Mouse (Mus musculus): Measurements from ENCODE around the gene Arhgef28. TPM values are rescaled to one million over a fixed set of nuclear protein-coding genes. Genes with fewer than 3 reads are reported as not detected.
"Not testable (repeated sequence)": the region's sequence is repeated elsewhere in the genome, so short reads cannot be mapped to it uniquely, and the experiment has no call there.

Arhgef28 gene
- polyA plus RNA-seq, 1 experiment from 2014 or later = 27.0 TPM

DNA sequence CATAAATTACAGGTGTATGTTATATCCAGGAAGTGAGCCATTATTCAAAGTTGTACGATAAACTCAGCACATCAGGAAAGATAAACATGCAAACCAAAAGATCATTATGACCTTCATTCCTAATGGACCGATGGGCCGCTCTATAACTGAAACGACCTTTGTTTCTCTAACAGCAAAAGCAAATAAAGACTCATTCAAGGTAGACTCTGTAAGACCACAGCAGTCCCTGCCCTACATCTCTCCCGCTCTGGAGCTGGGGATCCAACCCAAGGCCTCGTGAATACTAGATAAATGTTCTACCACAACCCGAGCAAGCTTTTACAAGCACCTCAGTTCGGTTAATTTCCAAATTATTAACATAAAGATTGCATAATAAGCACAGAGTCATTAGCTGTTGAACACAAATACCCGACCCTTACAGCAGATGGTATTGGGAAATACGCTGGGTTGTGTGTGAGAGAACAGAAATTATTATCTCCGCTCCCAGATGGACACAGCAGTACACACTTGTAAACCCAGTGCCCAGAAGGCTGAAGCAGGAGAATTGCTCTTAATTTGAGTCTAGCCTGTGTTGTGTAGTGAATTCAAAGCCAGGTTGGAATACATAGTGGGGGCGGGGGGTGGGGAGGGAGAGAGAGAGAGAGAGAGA is 113.8 kb downstream of the Arhgef28 start:
- ATAC-seq (replicated peaks) = no peak
- no peak overlapping the region for H3K4me2 ChIP-seq
- WGBS = 92% methylated on average over 12 of the region's 12 CpGs
- H3K4me3 ChIP-seq = no peak overlapping the region
- H3K9me3 ChIP-seq = no peaks in the 10 kb centered on the region
- no peaks in the 10 kb centered on the region for H3K36me3 ChIP-seq (replicated peaks)
- no peaks in the 10 kb centered on the region for H3K27me3 ChIP-seq (replicated peaks)
- H3K9ac ChIP-seq = no peak overlapping the region
- H3K4me1 ChIP-seq = peaks cover 9% of the 10 kb centered on the region; the same call in 1 of the 2 replicates
- H3K27ac ChIP-seq = no peak overlapping the region

DNA sequence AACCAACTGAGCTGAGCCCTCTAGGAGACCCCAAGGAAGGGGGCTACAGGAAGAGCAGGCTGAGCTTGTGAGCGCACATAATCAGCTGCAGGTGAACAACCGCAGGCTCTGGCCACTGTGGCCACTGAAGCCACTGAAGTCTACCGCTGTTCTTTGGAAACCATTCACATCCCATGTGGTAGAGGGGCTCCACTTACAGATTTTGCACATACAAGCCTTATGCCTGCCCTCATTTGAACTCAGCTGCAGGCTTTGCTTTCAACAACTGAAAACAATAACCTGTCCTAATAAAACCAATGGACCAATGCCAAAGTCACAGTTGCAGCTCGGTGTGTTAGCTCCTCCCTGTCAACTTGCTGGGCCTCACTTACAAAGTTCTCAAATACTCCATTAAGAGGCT is 126.6 kb downstream of the Arhgef28 start:
- no peaks in the 10 kb centered on the region for H3K27me3 ChIP-seq (replicated peaks)
- no peaks in the 10 kb centered on the region for H3K36me3 ChIP-seq (replicated peaks)
- ATAC-seq (replicated peaks) = no peak
- WGBS = 81% methylated on average over 4 of the region's 4 CpGs
- H3K9ac ChIP-seq = no peak overlapping the region
- H3K4me1 ChIP-seq = no peaks in the 10 kb centered on the region
- H3K4me3 ChIP-seq = no peak overlapping the region
- no peak overlapping the region for H3K4me2 ChIP-seq
- H3K27ac ChIP-seq = no peak overlapping the region
- no peaks in the 10 kb centered on the region for H3K9me3 ChIP-seq

DNA sequence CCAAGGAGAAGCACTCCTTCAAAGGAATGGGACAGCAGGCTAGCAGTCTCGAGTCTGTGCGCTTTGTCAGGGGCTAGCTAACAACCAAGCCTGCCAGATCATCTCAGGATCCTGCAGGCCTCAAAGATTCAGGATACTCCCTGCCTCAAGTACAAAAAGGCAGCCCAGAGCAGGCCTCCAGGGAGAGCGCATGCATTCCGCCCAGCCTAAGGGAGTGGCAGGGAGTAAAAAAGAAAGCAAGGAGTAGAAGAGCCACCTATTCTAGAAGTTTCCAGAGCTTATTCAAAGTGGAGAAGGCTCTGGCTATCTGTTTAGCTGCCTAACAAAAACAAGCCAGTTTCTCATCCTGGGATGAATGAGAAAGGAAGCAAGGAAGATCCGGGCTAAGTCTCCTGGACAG is 128.0 kb downstream of the Arhgef28 start:
- Histone ChIP-seq H3K9ac (no peak overlapping the region), H3K4me3 (no peak overlapping the region), H3K36me3 (replicated peaks) (no peaks in the 10 kb centered on the region), H3K4me1 (no peaks in the 10 kb centered on the region), H3K4me2 (no peak overlapping the region), H3K27ac (no peak overlapping the region), H3K9me3 (no peaks in the 10 kb centered on the region), H3K27me3 (replicated peaks) (no peaks in the 10 kb centered on the region)
- no peak for ATAC-seq (replicated peaks)
- 83% methylated on average over 5 of the region's 5 CpGs for WGBS

DNA sequence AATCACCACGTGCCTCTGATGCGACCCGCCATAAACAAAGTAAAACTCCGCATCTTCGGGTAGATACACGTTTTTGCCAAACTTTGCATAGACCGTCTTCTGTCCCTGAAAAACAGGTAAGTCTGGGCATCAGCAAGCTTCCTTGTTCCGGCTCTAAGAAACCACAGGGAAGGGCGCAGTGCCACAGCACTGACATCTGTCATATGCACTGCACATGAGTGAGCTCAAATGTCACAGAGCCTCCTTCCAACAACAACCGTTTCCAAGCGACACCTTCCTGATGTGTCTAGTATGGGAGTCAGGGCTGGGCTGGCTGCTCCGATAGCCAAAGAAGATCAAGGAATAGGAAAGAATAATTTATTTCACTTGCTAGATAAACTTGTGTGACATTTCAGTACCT is 129.0 kb downstream of the Arhgef28 start:
- WGBS = 94% methylated on average over 12 of the region's 12 CpGs

DNA sequence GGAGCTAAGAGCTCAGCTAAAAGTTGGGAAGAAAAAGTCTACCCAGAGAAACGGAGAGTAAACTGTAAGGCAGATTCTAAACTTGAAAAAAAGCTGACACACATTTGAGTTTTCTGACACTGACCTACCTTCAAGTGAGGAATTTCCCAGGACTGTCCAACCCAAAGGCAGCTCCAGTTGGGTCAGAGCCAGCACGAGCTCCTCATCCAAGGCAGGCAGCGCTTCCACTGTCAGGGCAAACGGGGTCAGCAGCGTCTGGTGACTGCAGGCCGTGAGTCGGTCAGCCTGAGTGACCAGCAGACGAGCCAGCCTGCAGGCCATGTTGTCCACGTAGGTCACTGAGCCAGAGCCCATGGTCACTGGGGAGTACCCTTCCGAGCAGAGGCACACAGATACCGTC is 131.4 kb downstream of the Arhgef28 start:
- H3K27me3 ChIP-seq (replicated peaks) = no peaks in the 10 kb centered on the region
- H3K4me1 ChIP-seq = no peaks in the 10 kb centered on the region
- no peak overlapping the region for H3K4me2 ChIP-seq
- no peak overlapping the region for H3K9ac ChIP-seq
- H3K9me3 ChIP-seq = no peaks in the 10 kb centered on the region
- no peaks in the 10 kb centered on the region for H3K36me3 ChIP-seq (replicated peaks)
- ATAC-seq (replicated peaks) = no peak
- H3K4me3 ChIP-seq = no peak overlapping the region
- H3K27ac ChIP-seq = no peak overlapping the region
- WGBS = 62% methylated on average over 11 of the region's 11 CpGs

More for the DNA sequence above, 129.0 kb downstream of the Arhgef28 start:
- Histone ChIP-seq H3K4me3 (no peak overlapping the region), H3K27me3 (replicated peaks) (no peaks in the 10 kb centered on the region), H3K4me2 (no peak overlapping the region), H3K4me1 (no peaks in the 10 kb centered on the region), H3K27ac (no peak overlapping the region), H3K9ac (no peak overlapping the region), H3K36me3 (replicated peaks) (no peaks in the 10 kb centered on the region), H3K9me3 (no peaks in the 10 kb centered on the region)
- no peak for ATAC-seq (replicated peaks)

DNA sequence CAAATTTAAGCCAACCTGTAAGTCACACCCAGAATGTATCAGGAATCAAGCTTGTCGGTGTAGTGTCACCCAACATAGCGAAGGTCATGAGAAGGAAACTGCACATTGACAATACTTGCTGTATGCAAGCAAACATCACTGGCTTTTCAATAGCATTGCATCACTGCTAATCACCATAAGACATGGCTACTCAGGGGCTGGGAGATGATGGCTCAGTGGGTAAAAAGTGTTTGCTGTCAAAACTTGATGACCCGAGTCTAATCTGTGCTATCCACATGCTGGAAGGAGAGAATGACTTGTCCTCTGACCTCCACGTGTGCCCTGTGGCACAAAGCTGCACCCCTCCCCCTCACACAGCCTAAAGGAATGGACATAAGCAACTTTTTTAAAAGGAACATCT is 133.0 kb downstream of the Arhgef28 start:
- Histone ChIP-seq H3K27ac (no peak overlapping the region), H3K9ac (no peak overlapping the region), H3K27me3 (replicated peaks) (no peaks in the 10 kb centered on the region), H3K4me3 (no peak overlapping the region), H3K4me1 (no peaks in the 10 kb centered on the region), H3K9me3 (no peaks in the 10 kb centered on the region), H3K4me2 (no peak overlapping the region), H3K36me3 (replicated peaks) (no peaks in the 10 kb centered on the region)
- WGBS = 63% methylated on average over 4 of the region's 4 CpGs
- ATAC-seq (replicated peaks) = no peak

DNA sequence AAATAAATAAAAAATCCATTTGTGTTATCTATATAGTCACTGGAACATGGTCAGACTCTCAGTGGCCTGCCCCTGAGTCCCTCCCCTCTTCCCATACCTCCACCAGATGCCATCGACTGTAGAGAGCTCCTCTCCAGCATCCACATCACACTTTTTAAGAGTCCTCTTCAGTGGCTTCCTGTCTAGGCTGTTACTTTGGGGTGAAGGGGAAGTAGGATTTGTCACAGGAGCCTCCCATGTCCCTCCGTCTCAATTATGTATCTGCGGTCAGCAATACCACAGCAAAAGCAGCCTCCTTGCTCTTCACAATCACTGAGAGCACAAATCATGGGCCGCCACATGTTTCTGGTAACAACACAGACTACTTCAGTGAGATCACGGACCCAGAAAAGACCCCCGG is 135.8 kb downstream of the Arhgef28 start:
- 89% methylated on average over 6 of the region's 6 CpGs for WGBS

DNA sequence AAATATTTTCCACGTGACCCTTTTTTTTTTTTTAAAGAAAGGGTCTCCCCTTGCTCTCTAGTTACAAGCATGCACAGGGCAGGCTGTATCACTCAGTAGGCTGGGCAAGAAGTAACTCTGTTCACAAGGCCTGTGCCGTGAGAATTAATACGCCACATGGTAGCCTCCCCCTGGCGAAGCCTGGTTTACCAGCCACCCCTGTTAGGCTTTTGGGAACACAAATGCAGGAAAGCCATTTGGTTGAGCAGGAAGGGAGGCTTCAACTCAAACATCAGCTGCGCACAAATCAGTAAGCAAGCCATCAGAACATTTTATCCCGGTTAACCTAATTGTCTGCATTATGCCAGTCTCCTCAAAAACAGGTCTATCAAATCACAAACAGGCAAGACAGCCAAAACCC is 136.6 kb downstream of the Arhgef28 start:
- Histone ChIP-seq H3K9ac (no peak overlapping the region), H3K36me3 (replicated peaks) (no peaks in the 10 kb centered on the region), H3K4me3 (no peak overlapping the region), H3K27me3 (replicated peaks) (no peaks in the 10 kb centered on the region), H3K9me3 (no peaks in the 10 kb centered on the region), H3K27ac (no peak overlapping the region), H3K4me1 (no peaks in the 10 kb centered on the region), H3K4me2 (no peak overlapping the region)
- 92% methylated on average over 6 of the region's 6 CpGs for WGBS
- ATAC-seq (replicated peaks) = no peak

More for the DNA sequence above, 135.8 kb downstream of the Arhgef28 start:
- Histone ChIP-seq H3K27me3 (replicated peaks) (no peaks in the 10 kb centered on the region), H3K9me3 (no peaks in the 10 kb centered on the region), H3K4me3 (no peak overlapping the region), H3K4me2 (no peak overlapping the region), H3K27ac (no peak overlapping the region), H3K4me1 (no peaks in the 10 kb centered on the region), H3K9ac (no peak overlapping the region), H3K36me3 (replicated peaks) (no peaks in the 10 kb centered on the region)
- no peak for ATAC-seq (replicated peaks)

DNA sequence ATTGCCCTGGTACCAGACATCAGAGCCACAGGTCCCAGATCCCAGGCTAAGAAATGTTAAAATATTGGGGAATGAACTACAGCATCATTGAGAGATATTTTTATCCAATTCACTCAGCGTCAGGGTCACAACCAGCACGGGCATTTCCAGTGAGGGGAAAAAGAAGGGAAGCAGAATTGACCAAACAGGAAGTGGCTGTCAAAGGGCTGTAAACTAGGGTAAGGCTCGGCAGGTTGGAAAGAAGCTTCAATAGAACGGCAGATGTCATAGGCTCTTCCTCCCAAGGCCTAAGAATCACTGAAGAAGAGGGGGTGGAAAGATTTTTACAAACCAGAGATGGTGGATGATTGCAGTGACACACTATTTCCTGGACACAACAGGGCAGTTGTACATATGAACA is 143.4 kb downstream of the Arhgef28 start:
- H3K9ac ChIP-seq = no peak overlapping the region
- no peak for ATAC-seq (replicated peaks)
- H3K27me3 ChIP-seq (replicated peaks) = no peaks in the 10 kb centered on the region
- no peak overlapping the region for H3K27ac ChIP-seq
- no peaks in the 10 kb centered on the region for H3K36me3 ChIP-seq (replicated peaks)
- no peaks in the 10 kb centered on the region for H3K9me3 ChIP-seq
- 80% methylated on average over 4 of the region's 4 CpGs for WGBS
- H3K4me2 ChIP-seq = no peak overlapping the region
- no peaks in the 10 kb centered on the region for H3K4me1 ChIP-seq
- H3K4me3 ChIP-seq = no peak overlapping the region

DNA sequence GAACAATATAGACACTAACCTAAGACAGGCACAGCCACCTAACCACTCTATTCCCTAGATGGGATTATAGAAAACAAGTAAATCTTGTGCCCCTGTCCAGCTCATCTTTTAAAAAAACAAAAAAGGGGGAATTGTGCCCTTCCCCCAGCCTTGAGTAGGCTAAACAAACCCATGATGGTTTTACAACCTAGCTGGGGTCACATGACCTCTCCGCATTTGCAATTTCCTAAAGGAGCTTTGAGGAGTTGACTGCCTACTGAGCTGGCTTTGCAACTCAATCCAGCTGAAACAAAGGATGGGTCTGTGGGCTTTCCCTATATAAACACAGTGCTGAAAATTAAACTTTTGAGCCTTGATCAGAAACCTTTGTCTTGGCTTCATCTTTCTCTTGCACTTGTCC is 146.1 kb downstream of the Arhgef28 start:
- H3K36me3 ChIP-seq (replicated peaks); H3K9me3 ChIP-seq; H3K4me3 ChIP-seq; H3K9ac ChIP-seq; H3K4me1 ChIP-seq; H3K27me3 ChIP-seq (replicated peaks); ATAC-seq (replicated peaks); H3K27ac ChIP-seq; H3K4me2 ChIP-seq: not testable (repeated sequence)
- WGBS = 86% methylated on average over 1 of the region's 1 CpGs

DNA sequence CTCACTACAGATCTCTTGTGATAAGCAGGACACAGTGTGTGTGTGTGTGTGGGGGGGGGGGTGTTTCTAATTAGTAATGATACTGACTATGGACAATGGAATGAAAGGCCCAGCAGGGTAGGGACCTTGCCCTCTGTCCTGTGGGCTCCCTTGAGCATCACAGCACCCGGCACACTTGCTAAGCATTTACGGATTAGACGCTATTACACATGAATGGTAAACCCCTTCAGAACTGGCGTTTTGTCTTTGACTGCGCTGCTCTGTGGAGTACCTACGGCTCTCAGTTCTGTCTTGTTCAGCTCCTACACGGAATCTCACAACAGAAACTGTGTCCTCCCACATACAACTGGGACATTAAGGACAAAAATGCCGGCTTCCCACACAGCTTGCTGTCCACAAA is 151.0 kb downstream of the Arhgef28 start:
- Histone ChIP-seq H3K36me3 (replicated peaks) (no peaks in the 10 kb centered on the region), H3K27me3 (replicated peaks) (no peaks in the 10 kb centered on the region), H3K4me1 (peaks cover 5% of the 10 kb centered on the region), H3K27ac (no peak overlapping the region), H3K9ac (no peak overlapping the region), H3K9me3 (no peaks in the 10 kb centered on the region), H3K4me3 (no peak overlapping the region), H3K4me2 (peak overlapping the region; percentile 16; the same call in 1 of the 2 replicates)
- no peak for ATAC-seq (replicated peaks)
- 13% methylated on average over 8 of the region's 8 CpGs for WGBS

DNA sequence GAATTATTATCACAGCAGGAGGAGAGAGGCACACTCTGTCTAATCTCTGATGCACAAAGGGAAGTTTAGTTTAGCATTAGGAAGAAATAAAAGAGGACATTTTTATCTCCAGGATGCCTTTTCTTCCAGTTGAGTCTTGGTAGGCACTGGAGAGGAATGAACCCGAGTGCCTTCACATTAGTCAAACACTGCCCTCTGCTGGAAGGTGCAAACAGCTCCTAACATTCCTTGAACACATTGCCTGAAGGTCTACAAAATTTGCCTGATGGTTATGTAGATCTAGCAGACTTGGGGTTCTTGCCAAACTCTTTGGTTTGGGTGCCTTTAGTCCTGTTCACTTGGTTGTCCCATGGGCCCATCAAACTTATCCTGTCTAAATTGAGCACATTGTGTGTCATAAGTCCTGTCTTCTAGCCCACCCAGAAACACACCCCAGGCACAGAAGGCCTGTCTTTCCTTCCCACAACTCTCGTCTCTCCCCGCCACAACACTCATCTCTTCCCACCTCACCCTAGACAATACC is 165.6 kb downstream of the Arhgef28 start:
- 78% methylated on average over 3 of the region's 3 CpGs for WGBS
- H3K4me3 ChIP-seq = no peak overlapping the region
- ATAC-seq (replicated peaks) = no peak
- H3K4me1 ChIP-seq = no peaks in the 10 kb centered on the region
- H3K27ac ChIP-seq = no peak overlapping the region
- H3K27me3 ChIP-seq (replicated peaks) = no peaks in the 10 kb centered on the region
- no peak overlapping the region for H3K4me2 ChIP-seq
- no peak overlapping the region for H3K9ac ChIP-seq
- H3K9me3 ChIP-seq = no peaks in the 10 kb centered on the region
- no peaks in the 10 kb centered on the region for H3K36me3 ChIP-seq (replicated peaks)

DNA sequence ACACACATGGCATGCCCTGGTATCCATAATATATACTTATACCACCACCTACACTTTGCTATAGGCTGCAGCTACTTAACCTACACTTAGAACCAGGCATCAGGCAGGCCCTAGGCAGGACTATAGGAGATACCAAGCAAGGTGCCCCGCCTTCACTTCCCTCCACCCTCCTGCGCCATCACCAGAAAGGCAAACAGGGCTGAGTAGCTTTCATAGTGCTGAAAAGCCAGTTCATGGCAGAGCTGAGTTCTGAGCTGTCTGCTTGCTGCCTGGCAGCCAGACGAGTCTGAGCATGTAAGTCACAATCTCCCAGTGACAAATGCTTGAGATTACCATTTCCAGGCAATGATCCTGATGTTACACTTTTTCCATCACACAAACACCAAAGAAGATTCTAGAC is 167.5 kb downstream of the Arhgef28 start:
- Histone ChIP-seq H3K27me3 (replicated peaks) (no peaks in the 10 kb centered on the region), H3K4me3 (no peak overlapping the region), H3K9me3 (no peaks in the 10 kb centered on the region), H3K9ac (no peak overlapping the region), H3K4me2 (no peak overlapping the region), H3K4me1 (no peaks in the 10 kb centered on the region), H3K36me3 (replicated peaks) (no peaks in the 10 kb centered on the region), H3K27ac (no peak overlapping the region)
- 89% methylated on average over 3 of the region's 3 CpGs for WGBS
- ATAC-seq (replicated peaks) = no peak
